Mouse (Mus musculus) kidney, embryonic 14.5 days (tissue): ENCODE measurements at regions not wholly inside any gene's neighbourhood (a gene's known extent, or its start where the extent isn't known, plus 50 kb on each side); places are given as distances from the start of the nearest gene placed in this dataset.

Source experiments
- ATAC-seq: fragments of 200-750 bp; cut with Nextera tagmentation; 2 replicates; pipeline ENCODE4 v1.8.0; 2017; ENCODE audit warnings: moderate number of reproducible peaks, mild to moderate bottlenecking, moderate TSS enrichment, moderate library complexity; ENCODE audit not compliant: low FRiP score, low TSS enrichment
- H3K27ac ChIP-seq: fragments of 300-500 bp; sonication (generic); 2 replicates; pipeline ENCODE4 v1.5.1; 2014; ENCODE audit warnings: low read depth, mild to moderate bottlenecking, low read length, moderate library complexity, mixed read lengths
- H3K27me3 ChIP-seq: fragments of 300-500 bp; sonication (generic); 2 replicates; pipeline ENCODE4 v1.6.1; 2014; ENCODE audit warnings: mild to moderate bottlenecking, low read length; ENCODE audit not compliant: control insufficient read depth, insufficient read depth
- H3K36me3 ChIP-seq: fragments of 300-500 bp; sonication (generic); 2 replicates; pipeline ENCODE4 v1.6.1; 2014; ENCODE audit warnings: low read length, mixed read lengths; ENCODE audit not compliant: control insufficient read depth, insufficient read depth
- H3K4me1 ChIP-seq: fragments of 300-500 bp; sonication (generic); 2 replicates; pipeline ENCODE4 v1.6.1; 2014; ENCODE audit warnings: low read length, mixed read lengths; ENCODE audit not compliant: control insufficient read depth, insufficient read depth
- H3K4me2 ChIP-seq: fragments of 300-500 bp; sonication (generic); replicated peaks from 2 replicates; pipeline ENCODE4 v1.6.1; 2014; ENCODE audit warnings: low read depth, mild to moderate bottlenecking, low read length
- H3K4me3 ChIP-seq: fragments of 300-500 bp; sonication (generic); 2 replicates; pipeline ENCODE4 v1.5.1; 2014; ENCODE audit warnings: mild to moderate bottlenecking, low read length
- H3K9ac ChIP-seq: fragments of 300-500 bp; sonication (generic); 2 replicates; pipeline ENCODE4 v1.6.1; 2014; ENCODE audit warnings: low read depth, mild to moderate bottlenecking, low read length, moderate library complexity
- H3K9me3 ChIP-seq: fragments of 300-500 bp; sonication (generic); 2 replicates; pipeline ENCODE4 v1.6.1; 2016; ENCODE audit warnings: low read length; ENCODE audit not compliant: control insufficient read depth
- WGBS: fragments of 180-500 bp; shearing (Covaris S2); extraction: QIAGEN DNeasy Blood & Tissue Kit; methylation state at CpG from one replicate; pipeline ENCODE4 v1.1.7; 2014; 5-methylcytosine and 5-hydroxymethylcytosine counted together

GRCm38 (mm10) chr12:26778796-26779195, 309.8 kb downstream of the Cmpk2 start:
- H3K9ac ChIP-seq: no peak overlapping the region
- H3K4me3 ChIP-seq: no peak overlapping the region
- WGBS: 59% methylated on average over 3 of the region's 3 CpGs
- no peak overlapping the region for H3K4me2 ChIP-seq
- no peaks in the 10 kb centered on the region for H3K27me3 ChIP-seq
- no peak for ATAC-seq
- H3K27ac ChIP-seq: no peak overlapping the region
- H3K36me3 ChIP-seq: no peaks in the 10 kb centered on the region
- H3K4me1 ChIP-seq: no peaks in the 10 kb centered on the region
- no peaks in the 10 kb centered on the region for H3K9me3 ChIP-seq

DNA sequence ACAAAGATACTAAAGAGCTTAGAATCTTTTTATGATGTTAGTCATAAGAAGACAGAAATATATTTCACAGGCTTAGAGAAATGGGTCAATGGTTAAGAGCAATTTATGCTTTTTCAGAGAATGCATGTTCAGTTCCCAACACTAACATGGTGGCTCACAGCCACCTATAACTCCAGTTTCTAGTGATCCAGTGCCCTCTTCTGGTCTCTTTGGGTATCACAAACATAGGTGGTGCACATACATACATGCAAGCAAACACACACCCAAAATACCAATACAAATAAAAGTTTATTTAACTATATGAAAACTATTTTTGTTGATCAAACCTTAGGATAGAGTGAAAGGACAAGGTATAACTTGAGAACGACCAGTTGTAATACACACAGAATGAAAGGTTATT, 308.0 kb downstream of the Cmpk2 start:
- WGBS: 92% methylated on average over 1 of the region's 1 CpGs
- no peaks in the 10 kb centered on the region for H3K27me3 ChIP-seq

DNA sequence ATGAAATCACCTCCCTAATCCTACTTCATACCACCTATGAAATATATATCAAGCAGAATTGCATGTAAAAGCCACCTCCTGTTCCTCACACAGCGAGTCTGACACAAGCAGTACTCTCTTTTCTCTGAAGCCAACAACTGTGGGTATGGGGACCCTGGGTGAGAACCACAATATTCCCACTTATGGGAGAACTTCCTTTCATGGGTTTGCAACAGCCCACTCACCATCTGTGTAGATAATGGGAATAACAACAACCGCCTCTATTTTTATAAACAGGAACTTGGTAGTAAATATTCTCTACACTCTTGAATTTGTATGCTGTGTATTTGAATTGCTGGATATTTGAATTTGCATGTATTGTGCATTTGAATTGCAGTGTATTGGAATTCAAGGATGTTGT, 305.0 kb downstream of the Cmpk2 start:
- WGBS: 89% methylated on average over 2 of the region's 2 CpGs
- H3K27me3 ChIP-seq: no peaks in the 10 kb centered on the region
- no peak overlapping the region for H3K27ac ChIP-seq
- no peak for ATAC-seq
- H3K9ac ChIP-seq: no peak overlapping the region
- no peaks in the 10 kb centered on the region for H3K36me3 ChIP-seq
- no peak overlapping the region for H3K4me2 ChIP-seq
- no peaks in the 10 kb centered on the region for H3K9me3 ChIP-seq
- peaks cover 5% of the 10 kb centered on the region; the same call in 1 of the 2 replicates for H3K4me1 ChIP-seq
- H3K4me3 ChIP-seq: no peak overlapping the region

More for the DNA sequence above, 308.0 kb downstream of the Cmpk2 start:
- Histone ChIP-seq H3K9ac (no peak overlapping the region), H3K27ac (no peak overlapping the region), H3K4me1 (no peaks in the 10 kb centered on the region), H3K9me3 (no peaks in the 10 kb centered on the region), H3K4me2 (no peak overlapping the region), H3K4me3 (no peak overlapping the region), H3K36me3 (no peaks in the 10 kb centered on the region)
- no peak for ATAC-seq

- no peaks in the 10 kb centered on the region for H3K9me3 ChIP-seq
- H3K36me3 ChIP-seq: no peaks in the 10 kb centered on the region
- H3K27me3 ChIP-seq: no peaks in the 10 kb centered on the region
- H3K4me1 ChIP-seq: peaks cover 5% of the 10 kb centered on the region; the same call in 1 of the 2 replicates
- no peak overlapping the region for H3K9ac ChIP-seq
- H3K4me2 ChIP-seq: no peak overlapping the region
- H3K27ac ChIP-seq: peak overlapping the region; percentile 87
- ATAC-seq: peak; percentile 96
- 67% methylated on average over 1 of the region's 1 CpGs for WGBS
- no peak overlapping the region for H3K4me3 ChIP-seq
Measured at GRCm38 (mm10) chr12:26770753-26771583, 302.0 kb downstream of the Cmpk2 start.

- H3K36me3 ChIP-seq: no peaks in the 10 kb centered on the region
- WGBS: 79% methylated on average over 3 of the region's 3 CpGs
- no peak overlapping the region for H3K27ac ChIP-seq
- no peaks in the 10 kb centered on the region for H3K27me3 ChIP-seq
- peaks cover 5% of the 10 kb centered on the region; the same call in 1 of the 2 replicates for H3K4me1 ChIP-seq
- no peak overlapping the region for H3K4me3 ChIP-seq
- no peaks in the 10 kb centered on the region for H3K9me3 ChIP-seq
- H3K9ac ChIP-seq: no peak overlapping the region
- H3K4me2 ChIP-seq: no peak overlapping the region
- no peak for ATAC-seq
Measured at GRCm38 (mm10) chr12:26767551-26767950, 298.5 kb downstream of the Cmpk2 start.

DNA sequence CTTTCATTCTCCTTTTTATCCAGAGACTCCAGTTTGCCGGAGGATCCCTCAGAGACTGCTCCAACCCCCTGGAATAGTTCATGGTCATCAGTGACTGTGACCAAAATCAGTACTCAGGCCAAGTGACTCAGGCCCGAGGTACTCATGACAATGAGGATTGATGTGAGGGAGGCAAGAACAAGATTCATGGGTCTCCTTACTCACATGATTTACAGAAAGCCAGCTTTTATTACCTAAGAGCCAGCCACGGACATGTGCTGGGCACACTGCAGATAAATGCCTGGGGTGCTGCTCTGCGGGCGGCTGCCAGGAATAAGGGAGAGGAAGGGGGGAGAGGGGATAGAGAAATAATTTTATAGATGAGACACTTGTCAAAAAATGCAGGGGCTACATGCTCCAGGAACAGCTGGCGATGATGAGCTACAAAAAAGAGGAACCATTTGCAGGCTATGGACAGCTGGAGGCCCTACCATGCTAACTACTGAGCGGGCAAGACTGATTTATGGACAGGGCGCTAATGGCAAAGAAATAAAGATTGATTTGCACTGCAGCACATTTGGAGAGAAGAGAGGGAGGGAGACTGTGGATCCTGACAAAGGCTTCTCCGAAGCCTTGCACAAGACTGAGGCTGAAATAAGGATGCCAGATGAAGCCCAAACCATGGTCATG, 289.8 kb downstream of the Cmpk2 start:
- Histone ChIP-seq H3K36me3 (no peaks in the 10 kb centered on the region), H3K4me1 (0 out of 2 replicates have a peak, but pooled peaks cover 4% of the 10 kb centered on the region), H3K9ac (no peak overlapping the region), H3K27me3 (no peaks in the 10 kb centered on the region), H3K4me2 (no peak overlapping the region), H3K27ac (no peak overlapping the region), H3K9me3 (no peaks in the 10 kb centered on the region), H3K4me3 (no peak overlapping the region)
- ATAC-seq: 0 out of 2 replicates have a peak, but pooled peaks have one; percentile 12
- WGBS: 29% methylated on average over 9 of the region's 9 CpGs

- Histone ChIP-seq H3K4me1 (0 out of 2 replicates have a peak, but pooled peaks cover 4% of the 10 kb centered on the region), H3K27ac (no peak overlapping the region), H3K36me3 (no peaks in the 10 kb centered on the region), H3K4me2 (no peak overlapping the region), H3K4me3 (no peak overlapping the region), H3K9me3 (no peaks in the 10 kb centered on the region), H3K27me3 (no peaks in the 10 kb centered on the region), H3K9ac (no peak overlapping the region)
- ATAC-seq: no peak
- whole genome bisulfite sequencing: 23% methylated on average over 2 of the region's 2 CpGs
Measured at GRCm38 (mm10) chr12:26756284-26756683, 287.3 kb downstream of the Cmpk2 start.

- H3K36me3 ChIP-seq: no peaks in the 10 kb centered on the region
- no peaks in the 10 kb centered on the region for H3K27me3 ChIP-seq
- no peaks in the 10 kb centered on the region for H3K9me3 ChIP-seq
- no peak overlapping the region for H3K4me3 ChIP-seq
- 0 out of 2 replicates have a peak, but pooled peaks cover 4% of the 10 kb centered on the region for H3K4me1 ChIP-seq
- WGBS: 86% methylated on average over 2 of the region's 2 CpGs
- no peak overlapping the region for H3K27ac ChIP-seq
- H3K9ac ChIP-seq: no peak overlapping the region
- no peak overlapping the region for H3K4me2 ChIP-seq
- no peak for ATAC-seq
Measured at GRCm38 (mm10) chr12:26754611-26755010, 285.6 kb downstream of the Cmpk2 start.

- Histone ChIP-seq H3K9ac (no peak overlapping the region), H3K4me2 (no peak overlapping the region), H3K4me1 (peaks cover 15% of the 10 kb centered on the region; the same call in 1 of the 2 replicates), H3K9me3 (no peaks in the 10 kb centered on the region), H3K27me3 (no peaks in the 10 kb centered on the region), H3K36me3 (no peaks in the 10 kb centered on the region), H3K27ac (no peak overlapping the region), H3K4me3 (no peak overlapping the region)
- ATAC-seq: peak; percentile 72; the same call in 1 of the 2 replicates
- 6% methylated on average over 3 of the region's 3 CpGs for WGBS
Measured at GRCm38 (mm10) chr12:26734558-26734897, 265.5 kb downstream of the Cmpk2 start.
